Mouse (Mus musculus): ENCODE results near the gene Hexb.

GRCm38 (mm10) chr13:97197932-97198562 is at the start of gene Hexb:
- TF ChIP-seq CTCF (IDR thresholded peaks at IDR 0.05; ENCODE audit: borderline replicate concordance, insufficient read depth, low read depth, low read length), result no peak
- TF ChIP-seq POLR2A (IDR thresholded peaks at IDR 0.05; ENCODE audit: borderline replicate concordance, insufficient read depth, low read length), result peak; percentile 56; the same call in 1 of the 2 replicates

Data from cerebellum, adult 2 months (tissue).